Mouse (Mus musculus) splenic B cell, adult 2 months (primary cell): Measurements from ENCODE around the gene Kremen2.

Experiments used
- DNase-seq: peaks from one replicate; pipeline ENCODE4 v3.0.0-alpha.2; 2011; ENCODE audit warnings: low read depth, low spot score
- H3K27me3 ChIP-seq: 2 replicates; pipeline ENCODE4 v1.6.1; 2012; ENCODE audit warnings: mild to moderate bottlenecking, low read length, moderate library complexity, mixed read lengths; ENCODE audit not compliant: control insufficient read depth, poor library complexity, insufficient read depth, severe bottlenecking
- H3K36me3 ChIP-seq: 2 replicates; pipeline ENCODE4 v1.6.1; 2012; ENCODE audit warnings: mild to moderate bottlenecking, low read length, moderate library complexity, mixed read lengths; ENCODE audit not compliant: control insufficient read depth, poor library complexity, insufficient read depth, severe bottlenecking

The Kremen2 gene

GRCm38 (mm10) chr17:23746767-23747166 is 1.1 kb upstream of the Kremen2 start:
- H3K27me3 ChIP-seq = no peaks in the 10 kb centered on the region
- DNase-seq = peak; percentile 50
- H3K36me3 ChIP-seq = no peaks in the 10 kb centered on the region

- peak; percentile 33 for DNase-seq
- H3K36me3 ChIP-seq = no peaks in the 10 kb centered on the region
These were observed 678 bp upstream of the Kremen2 start for GRCm38 (mm10) chr17:23746311-23746710.

GRCm38 (mm10) chr17:23744651-23745050 is 982 bp downstream of the Kremen2 start:
- no peaks in the 10 kb centered on the region for H3K27me3 ChIP-seq
- DNase-seq = no peak
- no peaks in the 10 kb centered on the region for H3K36me3 ChIP-seq

More at GRCm38 (mm10) chr17:23746311-23746710, 678 bp upstream of the Kremen2 start:
- H3K27me3 ChIP-seq = no peaks in the 10 kb centered on the region

- Histone ChIP-seq H3K36me3 (no peaks in the 10 kb centered on the region), H3K27me3 (no peaks in the 10 kb centered on the region)
- no peak for DNase-seq
These were observed 1.6 kb downstream of the Kremen2 start for GRCm38 (mm10) chr17:23744076-23744475.

GRCm38 (mm10) chr17:23742941-23743340 is 2.7 kb downstream of the Kremen2 start:
- Histone ChIP-seq H3K36me3 (no peaks in the 10 kb centered on the region), H3K27me3 (no peaks in the 10 kb centered on the region)
- no peak for DNase-seq

GRCm38 (mm10) chr17:23742210-23742793 is 3.3 kb downstream of the Kremen2 start:
- DNase-seq = peak; percentile 73
- Histone ChIP-seq H3K27me3 (no peaks in the 10 kb centered on the region), H3K36me3 (no peaks in the 10 kb centered on the region)

GRCm38 (mm10) chr17:23741359-23742209 is 4.0 kb downstream of the Kremen2 start:
- DNase-seq = no peak
- H3K27me3 ChIP-seq = no peaks in the 10 kb centered on the region
- H3K36me3 ChIP-seq = no peaks in the 10 kb centered on the region

- DNase-seq = no peak
These were observed 5.0 kb downstream of the Kremen2 start, which contains the start of gene Paqr4 for GRCm38 (mm10) chr17:23740598-23741021. Paqr4 (minus strand) TSS chr17:23740867.

GRCm38 (mm10) chr17:23740136-23740584 is 5.5 kb downstream of the Kremen2 start:
- H3K27me3 ChIP-seq = no peaks in the 10 kb centered on the region
- H3K36me3 ChIP-seq = no peaks in the 10 kb centered on the region
- peak; percentile 83 for DNase-seq

More at GRCm38 (mm10) chr17:23740598-23741021, 5.0 kb downstream of the Kremen2 start, which contains the start of gene Paqr4:
- H3K27me3 ChIP-seq = no peaks in the 10 kb centered on the region
- H3K36me3 ChIP-seq = no peaks in the 10 kb centered on the region

- Histone ChIP-seq H3K36me3 (no peaks in the 10 kb centered on the region), H3K27me3 (no peaks in the 10 kb centered on the region)
- peak; percentile 24 for DNase-seq
These were observed 6.2 kb downstream of the Kremen2 start for GRCm38 (mm10) chr17:23739202-23740135.

GRCm38 (mm10) chr17:23738836-23739201 is 6.8 kb downstream of the Kremen2 start:
- Histone ChIP-seq H3K36me3 (no peaks in the 10 kb centered on the region), H3K27me3 (no peaks in the 10 kb centered on the region)
- DNase-seq = no peak

GRCm38 (mm10) chr17:23737493-23738445 is 7.9 kb downstream of the Kremen2 start:
- Histone ChIP-seq H3K27me3 (no peaks in the 10 kb centered on the region), H3K36me3 (no peaks in the 10 kb centered on the region)
- DNase-seq = no peak

GRCm38 (mm10) chr17:23734341-23734740 is 11.3 kb downstream of the Kremen2 start:
- H3K36me3 ChIP-seq = peaks cover 1% of the 10 kb centered on the region
- no peak for DNase-seq
- H3K27me3 ChIP-seq = peaks cover 1% of the 10 kb centered on the region; the same call in 1 of the 2 replicates
